Mouse (Mus musculus): ENCODE results near the gene Nr2c2ap. TPM values are rescaled to one million over a fixed set of nuclear protein-coding genes. Genes with fewer than 3 reads are reported as not detected.

Gene Nr2c2ap
- polyA plus RNA-seq, 1 experiment from 2014 or later: 35.7 TPM

GRCm38 (mm10) chr8:70183194-70183593 is 52.1 kb downstream of the Nr2c2ap start:
- 0 out of 2 replicates have a peak, but pooled peaks cover 8% of the 10 kb centered on the region for H3K4me1 ChIP-seq (ENCODE audit: control insufficient read depth, insufficient read depth, low read length)
- no peak overlapping the region for H3K4me2 ChIP-seq (ENCODE audit: low read depth, low read length)
- no peak overlapping the region for H3K4me3 ChIP-seq (replicated peaks; ENCODE audit: low read length)
- H3K27me3 ChIP-seq (ENCODE audit: control insufficient read depth, insufficient read depth, low read length): no peaks in the 10 kb centered on the region
- no peak overlapping the region for H3K9ac ChIP-seq (ENCODE audit: low read length)
- H3K9me3 ChIP-seq (replicated peaks; ENCODE audit: control insufficient read depth, low read length): no peaks in the 10 kb centered on the region
- peaks cover 9% of the 10 kb centered on the region; the same call in 1 of the 2 replicates for H3K36me3 ChIP-seq (ENCODE audit: control insufficient read depth, insufficient read depth, low read length)
- 85% methylated on average over 4 of the region's 4 CpGs for WGBS
- H3K27ac ChIP-seq (ENCODE audit: low read length): no peak overlapping the region
- ATAC-seq (ENCODE audit: insufficient read depth, low FRiP score): no peak

Small RNA genes lying within 50 kb of the gene (microRNA-seq; reads per million reads assigned to microRNA genes)
- not detected for gene Mir7066

Other genes with a start within 250 kb of the Nr2c2ap start
- 0.37 and 0.59 TPM in 2 replicates for gene Cilp2, start 243.6 kb upstream of the Nr2c2ap start, polyA plus RNA-seq (2015; fragmentation: Nextera tagmentation; extraction: Ambion mirVana)
- 2.1 and 2.3 TPM in 2 replicates for gene Tssk6, start 229.1 kb upstream of the Nr2c2ap start, polyA plus RNA-seq (2015; fragmentation: Nextera tagmentation; extraction: Ambion mirVana)
- gene Ndufa13, start 228.8 kb upstream of the Nr2c2ap start, polyA plus RNA-seq (2015; fragmentation: Nextera tagmentation; extraction: Ambion mirVana): 170 and 193 TPM in 2 replicates
- 3.0 and 3.2 TPM in 2 replicates for gene Yjefn3, start 228.6 kb upstream of the Nr2c2ap start, polyA plus RNA-seq (2015; fragmentation: Nextera tagmentation; extraction: Ambion mirVana)
- gene Gatad2a, start 134.9 kb upstream of the Nr2c2ap start, polyA plus RNA-seq (2015; fragmentation: Nextera tagmentation; extraction: Ambion mirVana): 29.7 and 32.3 TPM in 2 replicates
- gene Mau2, start 88.6 kb upstream of the Nr2c2ap start, polyA plus RNA-seq (2015; fragmentation: Nextera tagmentation; extraction: Ambion mirVana): 46.1 and 46.7 TPM in 2 replicates
- gene Sugp1, start 88.5 kb upstream of the Nr2c2ap start, polyA plus RNA-seq (2015; fragmentation: Nextera tagmentation; extraction: Ambion mirVana): 39.1 and 42.0 TPM in 2 replicates
- 8.4 and 11.6 TPM in 2 replicates for gene Tm6sf2, start 58.4 kb upstream of the Nr2c2ap start, polyA plus RNA-seq (2015; fragmentation: Nextera tagmentation; extraction: Ambion mirVana)
- gene Hapln4, start 47.9 kb upstream of the Nr2c2ap start, polyA plus RNA-seq (2015; fragmentation: Nextera tagmentation; extraction: Ambion mirVana): 0.28 TPM in 1 of 2 replicates, not detected in the other
- gene Ncan, start 10.5 kb upstream of the Nr2c2ap start, polyA plus RNA-seq (2015; fragmentation: Nextera tagmentation; extraction: Ambion mirVana): 0.96 and 1.4 TPM in 2 replicates
- gene Rfxank, start 7.8 kb downstream of the Nr2c2ap start, polyA plus RNA-seq (2015; fragmentation: Nextera tagmentation; extraction: Ambion mirVana): 14.5 and 17.1 TPM in 2 replicates
- gene Borcs8, start 8.2 kb downstream of the Nr2c2ap start, polyA plus RNA-seq (2015; fragmentation: Nextera tagmentation; extraction: Ambion mirVana): 38.0 and 42.8 TPM in 2 replicates
- gene Mef2b, start 8.4 kb downstream of the Nr2c2ap start, polyA plus RNA-seq (2015; fragmentation: Nextera tagmentation; extraction: Ambion mirVana): 0.25 TPM in 2 replicates
- gene Tmem161a, start 41.0 kb downstream of the Nr2c2ap start, polyA plus RNA-seq (2015; fragmentation: Nextera tagmentation; extraction: Ambion mirVana): 64.2 and 64.8 TPM in 2 replicates
- gene Slc25a42, start 81.0 kb downstream of the Nr2c2ap start, polyA plus RNA-seq (2015; fragmentation: Nextera tagmentation; extraction: Ambion mirVana): 5.1 and 6.1 TPM in 2 replicates
- 25.6 and 26.4 TPM in 2 replicates for gene Sugp2, start 102.9 kb downstream of the Nr2c2ap start, polyA plus RNA-seq (2015; fragmentation: Nextera tagmentation; extraction: Ambion mirVana)
- 25.3 and 27.0 TPM in 2 replicates for gene Armc6, start 103.1 kb downstream of the Nr2c2ap start, polyA plus RNA-seq (2015; fragmentation: Nextera tagmentation; extraction: Ambion mirVana)
- 27.3 and 32.5 TPM in 2 replicates for gene Homer3, start 151.5 kb downstream of the Nr2c2ap start, polyA plus RNA-seq (2015; fragmentation: Nextera tagmentation; extraction: Ambion mirVana)
- gene Ddx49, start 171.2 kb downstream of the Nr2c2ap start, polyA plus RNA-seq (2015; fragmentation: Nextera tagmentation; extraction: Ambion mirVana): 48.8 and 50.4 TPM in 2 replicates
- 354 and 410 TPM in 2 replicates for gene Cope, start 171.2 kb downstream of the Nr2c2ap start, polyA plus RNA-seq (2015; fragmentation: Nextera tagmentation; extraction: Ambion mirVana)
- gene Cers1, start 184.4 kb downstream of the Nr2c2ap start, polyA plus RNA-seq (2015; fragmentation: Nextera tagmentation; extraction: Ambion mirVana): 3.8 and 4.1 TPM in 2 replicates
- gene Gdf1, start 198.5 kb downstream of the Nr2c2ap start, polyA plus RNA-seq (2015; fragmentation: Nextera tagmentation; extraction: Ambion mirVana): 1.4 and 2.1 TPM in 2 replicates
- gene Upf1, start 221.9 kb downstream of the Nr2c2ap start, polyA plus RNA-seq (2015; fragmentation: Nextera tagmentation; extraction: Ambion mirVana): 7.4 and 8.2 TPM in 2 replicates
- gene Comp, start 242.2 kb downstream of the Nr2c2ap start, polyA plus RNA-seq (2015; fragmentation: Nextera tagmentation; extraction: Ambion mirVana): 0.15 and 0.25 TPM in 2 replicates